Mouse (Mus musculus) cerebellum, adult 11-12 months (tissue): ENCODE measurements around the gene Acvr2b.
"Not testable (repeated sequence)": the region's sequence is repeated elsewhere in the genome, so short reads cannot be mapped to it uniquely, and the experiment has no call there.

Experiments used
- DNase-seq: peaks from one replicate; pipeline ENCODE4 v3.0.0; 2022

Acvr2b gene

GRCm38 (mm10) chr9:119401801-119402214, at the start of gene Acvr2b:
TSS of gene Acvr2b (plus strand) at chr9:119402118.
- DNase-seq = peak; percentile 93

DNA sequence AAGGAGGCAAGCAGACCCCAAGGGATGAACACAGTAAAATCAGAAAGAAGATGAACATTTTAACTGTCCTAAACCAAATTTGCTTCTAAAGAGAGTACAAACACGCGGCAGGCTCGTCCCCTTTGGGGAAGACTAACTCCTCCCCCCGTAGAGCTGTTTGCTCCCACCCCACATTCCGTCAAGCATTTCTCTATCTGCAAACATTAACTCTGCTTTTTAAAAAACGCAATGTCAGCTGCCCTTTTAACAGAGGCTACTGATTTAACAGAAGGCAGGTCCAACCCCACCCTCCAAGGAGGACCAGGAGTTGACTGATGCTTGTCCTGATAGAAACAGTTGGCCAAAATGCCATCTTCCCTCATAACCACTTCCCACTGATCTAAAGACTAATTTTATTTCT, 48.0 kb upstream of the Acvr2b start:
- no peak for DNase-seq

DNA sequence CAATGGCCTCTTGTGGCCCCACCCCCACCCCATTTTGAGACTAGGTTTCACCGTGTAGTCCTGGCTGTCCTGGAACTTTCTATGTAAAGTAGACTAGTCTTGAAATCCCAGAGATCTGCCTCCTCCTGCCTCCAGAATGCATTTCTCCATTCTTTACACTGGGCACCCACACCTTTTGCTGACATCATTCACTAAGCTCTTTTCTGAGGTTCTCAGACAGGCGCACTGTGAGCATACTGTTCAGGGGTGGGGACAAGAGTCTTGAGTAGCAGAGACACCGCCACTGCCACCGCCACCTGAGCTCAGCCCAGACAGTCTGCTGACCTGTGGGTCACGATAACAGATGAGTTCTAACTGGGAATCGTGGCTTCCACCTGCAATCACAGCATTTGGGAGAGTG, 46.0 kb upstream of the Acvr2b start:
- no peak for DNase-seq

GRCm38 (mm10) chr9:119357331-119358057, 44.4 kb upstream of the Acvr2b start, which contains the start of gene Xylb:
TSS of gene Xylb (plus strand) at chr9:119357381.
- DNase-seq = peak; percentile 90

GRCm38 (mm10) chr9:119358058-119358429, 43.9 kb upstream of the Acvr2b start:
- DNase-seq = no peak

DNA sequence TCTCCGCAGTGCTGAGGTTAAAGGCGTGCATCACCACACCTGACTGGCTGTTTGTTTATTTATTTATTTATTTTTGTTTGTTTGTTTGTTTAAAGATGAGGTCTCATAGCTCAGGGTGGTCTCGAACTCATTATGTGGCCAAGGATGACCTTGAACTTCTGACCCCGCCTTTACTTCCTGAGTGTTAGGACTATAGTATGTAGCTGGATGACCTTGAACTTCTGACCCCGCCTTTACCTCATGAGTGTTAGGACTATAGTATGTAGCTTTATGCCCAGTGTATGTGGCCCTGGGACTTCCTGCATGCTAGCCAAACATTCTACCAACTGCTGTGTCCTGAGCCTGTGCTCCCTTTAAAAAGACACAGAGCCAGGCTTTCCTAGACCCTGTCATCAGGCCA, 40.5 kb upstream of the Acvr2b start:
- DNase-seq = no peak

GRCm38 (mm10) chr9:119363229-119363628, 38.7 kb upstream of the Acvr2b start:
- no peak for DNase-seq

DNA sequence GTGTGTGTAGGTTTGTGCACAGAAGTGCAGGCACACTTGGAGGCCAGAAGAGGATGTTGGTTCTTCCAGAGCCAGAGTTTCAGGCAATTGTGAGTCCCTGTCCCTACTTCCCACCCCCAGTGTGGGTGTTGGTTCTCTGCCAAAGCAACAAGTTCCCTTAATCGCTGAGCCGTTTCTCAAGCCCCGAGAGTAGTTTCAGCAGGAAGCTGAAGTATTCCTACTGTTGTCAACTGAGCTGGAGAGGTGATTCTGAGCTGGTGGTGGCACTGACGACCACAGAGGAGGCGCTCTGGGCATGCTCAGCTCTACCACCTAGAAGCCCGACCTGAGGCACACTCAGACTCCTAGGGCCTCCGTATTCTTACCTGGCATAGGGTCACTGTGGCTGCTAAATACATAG, 36.6 kb upstream of the Acvr2b start, which contains the start of gene Slc22a14:
Gene Slc22a14 (minus strand): TSS at position 270 of the 400 bp plus-strand sequence.
- no peak for DNase-seq

- DNase-seq = no peak
These were observed 33.6 kb upstream of the Acvr2b start for GRCm38 (mm10) chr9:119368367-119368766.

DNA sequence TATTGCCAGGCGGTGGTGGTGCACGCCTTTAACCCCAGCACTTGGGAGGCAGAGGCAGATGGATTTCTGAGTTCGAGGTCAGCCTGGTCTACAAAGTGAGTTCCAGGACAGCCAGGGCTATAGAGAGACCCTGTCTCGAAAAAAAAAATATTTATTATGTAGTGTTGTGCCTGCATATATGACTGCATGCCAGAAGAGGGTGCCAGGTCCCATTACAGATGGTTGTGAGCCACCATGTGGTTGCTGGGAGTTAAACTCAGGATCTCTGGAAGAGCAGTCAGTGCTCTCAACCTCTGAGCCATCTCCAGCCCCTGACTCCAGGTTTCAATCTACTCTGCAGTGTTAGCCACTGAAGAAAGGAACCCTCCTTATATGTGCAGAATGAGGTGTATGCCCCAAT, 31.1 kb upstream of the Acvr2b start:
- not testable (repeated sequence) for DNase-seq

- no peak for DNase-seq
These were observed 30.7 kb upstream of the Acvr2b start for GRCm38 (mm10) chr9:119371251-119371650.

DNA sequence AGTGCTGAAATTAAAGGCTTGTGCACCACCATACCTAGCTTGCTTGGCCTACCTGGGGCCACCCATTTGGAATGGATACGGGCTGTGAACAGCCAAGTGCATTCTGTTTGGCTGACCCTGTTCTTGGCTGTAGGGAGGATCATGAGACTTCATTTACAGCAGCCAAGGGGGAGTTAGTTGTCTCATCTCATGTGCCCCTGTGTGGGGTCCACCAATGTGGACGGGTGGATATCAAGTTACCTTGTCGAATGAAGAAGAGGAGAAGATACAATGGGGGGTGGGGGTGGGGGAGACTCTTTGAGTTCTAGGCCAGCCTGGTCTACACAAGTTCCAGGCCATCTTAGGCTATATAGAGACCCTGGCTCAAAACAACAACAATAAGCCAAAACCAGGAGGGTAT, 26.9 kb upstream of the Acvr2b start:
- DNase-seq = no peak

- DNase-seq = no peak
These were observed 26.4 kb upstream of the Acvr2b start for GRCm38 (mm10) chr9:119375556-119375955.

DNA sequence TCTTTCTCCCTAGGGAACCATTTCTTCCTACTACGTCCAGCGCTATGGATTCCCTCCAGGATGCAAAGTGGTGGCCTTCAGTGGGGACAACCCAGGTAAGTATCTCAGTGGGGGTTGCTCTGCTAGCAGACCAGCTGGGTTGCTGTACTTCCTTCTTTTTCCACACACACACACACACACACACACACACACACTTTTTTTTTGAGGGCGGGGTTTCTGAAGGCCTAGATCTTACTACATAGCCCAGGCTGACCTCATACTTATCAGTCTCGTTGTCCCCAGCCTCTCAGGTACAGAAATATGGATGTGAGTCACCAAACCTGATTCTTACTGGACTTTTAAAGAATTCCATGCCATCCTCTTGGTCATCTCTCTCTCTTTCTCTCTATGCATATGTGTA, 23.7 kb upstream of the Acvr2b start:
- no peak for DNase-seq

DNA sequence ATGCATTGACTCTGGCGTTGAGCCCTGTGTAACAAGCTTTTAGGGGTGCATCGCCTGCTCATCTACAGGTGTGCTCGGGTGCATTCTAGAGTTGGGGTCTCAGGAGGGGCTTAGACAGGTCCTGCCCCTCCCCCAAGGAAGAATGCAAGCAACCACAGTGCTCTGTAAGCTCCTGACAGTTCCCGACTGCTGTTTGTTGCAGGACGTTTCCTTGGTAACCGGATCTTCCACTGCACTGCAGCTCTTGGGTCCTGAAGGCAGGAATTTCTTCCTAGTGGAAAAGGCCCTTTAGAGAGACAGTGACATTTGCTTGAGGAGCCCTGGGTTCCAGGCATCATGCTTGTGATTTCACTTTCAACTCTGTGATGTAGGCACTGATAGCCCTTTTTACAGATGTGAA, 19.3 kb upstream of the Acvr2b start:
- DNase-seq = no peak

- no peak for DNase-seq
These were observed 13.0 kb upstream of the Acvr2b start for GRCm38 (mm10) chr9:119388956-119389355.

DNA sequence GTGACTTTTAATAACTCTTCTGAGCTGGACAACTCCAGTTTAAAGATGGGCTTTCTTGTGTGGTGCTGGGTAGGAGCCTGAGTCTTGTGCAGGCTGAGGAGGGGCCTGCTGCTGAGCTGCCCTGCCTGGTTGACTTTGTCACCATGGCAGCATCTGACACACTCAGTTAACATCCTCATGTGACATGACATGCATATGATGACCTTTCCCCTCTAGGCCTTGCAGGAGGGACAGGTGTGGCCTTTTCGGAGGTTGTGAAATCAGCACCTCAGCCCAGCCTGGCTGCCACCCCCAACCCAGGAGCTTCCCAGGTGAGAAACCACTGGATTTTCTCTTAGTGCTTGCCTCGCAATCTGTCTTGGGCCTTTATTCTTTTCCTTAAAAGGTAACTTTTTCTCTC, 11.7 kb upstream of the Acvr2b start:
- no peak for DNase-seq

- no peak for DNase-seq
These were observed 7.1 kb upstream of the Acvr2b start for GRCm38 (mm10) chr9:119394808-119395207.

- no peak for DNase-seq
These were observed 567 bp upstream of the Acvr2b start for GRCm38 (mm10) chr9:119401351-119401750.

DNA sequence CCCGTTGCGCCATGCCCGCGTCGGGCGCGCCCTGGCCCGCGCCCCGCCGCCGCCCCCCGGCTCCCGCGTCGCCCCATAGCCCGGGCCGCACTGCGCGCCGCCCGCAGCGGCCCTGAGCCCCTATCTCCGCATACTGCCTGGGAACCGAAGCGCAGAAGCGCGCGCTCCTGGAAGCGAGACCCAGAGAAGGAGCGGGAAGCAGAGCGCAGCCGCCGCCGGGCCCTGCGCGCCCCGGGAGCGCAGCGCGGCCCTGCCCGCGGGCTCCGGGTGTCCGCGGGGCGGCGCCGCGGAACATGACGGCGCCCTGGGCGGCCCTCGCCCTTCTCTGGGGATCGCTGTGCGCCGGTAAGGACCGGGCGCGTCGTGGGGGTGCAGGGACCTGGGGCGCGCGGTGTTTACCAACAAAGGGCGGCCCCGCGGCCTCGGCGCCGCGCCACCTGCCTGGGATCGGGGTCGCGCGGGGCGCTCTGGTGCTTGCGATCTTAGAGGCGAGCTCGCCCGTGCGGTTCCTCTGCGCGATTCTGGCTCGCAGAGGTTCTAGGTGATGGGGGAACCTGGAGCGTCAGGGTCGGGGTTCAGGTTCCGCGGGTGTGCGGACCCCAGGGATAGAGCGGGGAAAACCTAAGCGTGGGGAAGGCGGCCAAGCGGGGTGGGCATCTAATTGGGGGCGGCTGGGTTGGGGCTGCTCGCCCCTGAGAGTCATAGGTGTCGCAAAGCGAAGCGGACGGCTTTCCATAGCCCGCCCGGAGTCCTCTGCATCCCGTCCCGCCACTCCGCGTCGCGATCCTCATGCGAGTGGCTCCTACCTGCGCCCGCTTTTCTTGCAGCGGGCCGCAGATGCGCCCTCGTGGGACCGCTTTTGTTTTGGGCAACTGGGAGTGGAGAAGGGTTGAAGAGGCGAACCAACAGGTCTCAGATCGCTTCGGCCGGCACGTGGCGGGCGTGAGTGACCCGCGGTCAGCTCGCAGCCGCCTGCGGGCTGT, 626 bp downstream of the Acvr2b start:
- DNase-seq = peak; percentile 66

DNA sequence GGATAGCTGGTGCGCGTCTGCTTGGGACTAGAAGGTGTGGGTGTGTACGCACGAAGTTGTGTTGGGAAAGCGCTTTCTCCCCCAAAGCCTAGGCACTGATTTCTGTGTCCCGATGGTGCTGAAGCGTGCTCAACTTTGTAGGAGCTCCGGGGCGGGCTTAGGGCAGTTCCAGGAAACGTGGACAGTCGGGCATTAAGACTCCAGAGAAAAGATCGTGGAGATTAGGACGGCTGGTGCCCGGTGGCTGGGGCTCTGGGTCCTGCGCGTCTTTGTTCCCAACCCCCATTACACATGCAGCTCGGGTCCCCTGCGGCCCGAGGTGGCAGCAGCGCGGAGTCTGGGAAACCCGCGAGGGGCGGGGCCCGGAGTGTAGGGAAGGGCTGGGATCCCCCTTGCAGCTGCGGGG, 1.3 kb downstream of the Acvr2b start:
- DNase-seq = peak; percentile 46

GRCm38 (mm10) chr9:119404090-119404489, 2.2 kb downstream of the Acvr2b start:
- no peak for DNase-seq

DNA sequence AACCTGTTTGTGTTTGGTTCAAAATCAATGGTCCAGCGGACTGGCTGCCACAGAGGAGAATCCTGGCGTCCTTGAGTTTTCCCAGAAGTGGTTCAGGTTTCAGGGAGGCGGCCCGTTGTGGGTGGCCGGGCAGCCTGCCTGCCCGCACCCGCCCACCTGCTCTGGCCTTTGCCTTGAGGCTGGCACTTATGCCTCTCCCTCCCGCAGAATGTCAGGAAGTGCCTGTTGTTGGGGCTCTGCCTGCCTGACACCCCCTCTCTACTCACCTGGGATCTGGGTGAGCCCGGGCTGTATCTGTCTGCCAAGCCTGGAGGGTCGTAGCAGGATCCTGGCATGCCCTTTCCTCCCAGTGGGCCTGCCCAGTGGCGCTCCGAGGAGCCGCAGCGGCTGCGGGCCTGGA, 6.0 kb downstream of the Acvr2b start:
- no peak for DNase-seq
